Mouse (Mus musculus): ENCODE measurements around the gene Rmnd5a.
"Not testable (repeated sequence)": the region's sequence is repeated elsewhere in the genome, so short reads cannot be mapped to it uniquely, and the experiment has no call there.

Rmnd5a gene

GRCm38 (mm10) chr6:71440492-71441250, at the start of gene Rmnd5a:
Gene Rmnd5a (minus strand): TSS chr6:71440637.
- DNase-seq (ENCODE audit: low read depth): peak; percentile 99

GRCm38 (mm10) chr6:71487966-71488365, 47.5 kb upstream of the Rmnd5a start:
- DNase-seq (ENCODE audit: low read depth): no peak

- DNase-seq (ENCODE audit: low read depth): no peak
Observed at GRCm38 (mm10) chr6:71486867-71487266, 46.4 kb upstream of the Rmnd5a start.

- no peak for DNase-seq (ENCODE audit: low read depth)
Observed at GRCm38 (mm10) chr6:71486226-71486625, 45.8 kb upstream of the Rmnd5a start.

- no peak for DNase-seq (ENCODE audit: low read depth)
Observed at GRCm38 (mm10) chr6:71485246-71485645, 44.8 kb upstream of the Rmnd5a start.

GRCm38 (mm10) chr6:71481136-71481535, 40.7 kb upstream of the Rmnd5a start:
- DNase-seq (ENCODE audit: low read depth): no peak

GRCm38 (mm10) chr6:71480136-71480535, 39.7 kb upstream of the Rmnd5a start:
- DNase-seq (ENCODE audit: low read depth): no peak

- not testable (repeated sequence) for DNase-seq (ENCODE audit: low read depth)
Observed at GRCm38 (mm10) chr6:71479588-71479987, 39.2 kb upstream of the Rmnd5a start.

- not testable (repeated sequence) for DNase-seq (ENCODE audit: low read depth)
Observed at GRCm38 (mm10) chr6:71478816-71479568, 38.6 kb upstream of the Rmnd5a start.

GRCm38 (mm10) chr6:71476783-71477182, 36.3 kb upstream of the Rmnd5a start:
- no peak for DNase-seq (ENCODE audit: low read depth)

- DNase-seq (ENCODE audit: low read depth): no peak
Observed at GRCm38 (mm10) chr6:71475604-71476003, 35.2 kb upstream of the Rmnd5a start.

- no peak for DNase-seq (ENCODE audit: low read depth)
Observed at GRCm38 (mm10) chr6:71472786-71473185, 32.3 kb upstream of the Rmnd5a start.

GRCm38 (mm10) chr6:71471830-71472520, 31.5 kb upstream of the Rmnd5a start:
- DNase-seq (ENCODE audit: low read depth): no peak

GRCm38 (mm10) chr6:71469291-71469690, 28.9 kb upstream of the Rmnd5a start:
- DNase-seq (ENCODE audit: low read depth): no peak

GRCm38 (mm10) chr6:71467766-71468165, 27.3 kb upstream of the Rmnd5a start:
- DNase-seq (ENCODE audit: low read depth): no peak

- DNase-seq (ENCODE audit: low read depth): no peak
Observed at GRCm38 (mm10) chr6:71465146-71465545, 24.7 kb upstream of the Rmnd5a start.

GRCm38 (mm10) chr6:71457956-71458608, 17.6 kb upstream of the Rmnd5a start:
- DNase-seq (ENCODE audit: low read depth): no peak

GRCm38 (mm10) chr6:71453983-71454739, 13.7 kb upstream of the Rmnd5a start:
- not testable (repeated sequence) for DNase-seq (ENCODE audit: low read depth)

- DNase-seq (ENCODE audit: low read depth): no peak
Observed at GRCm38 (mm10) chr6:71452792-71453191, 12.4 kb upstream of the Rmnd5a start.

GRCm38 (mm10) chr6:71445560-71445959, 5.1 kb upstream of the Rmnd5a start:
- DNase-seq (ENCODE audit: low read depth): no peak

- no peak for DNase-seq (ENCODE audit: low read depth)
Observed at GRCm38 (mm10) chr6:71444756-71445155, 4.3 kb upstream of the Rmnd5a start.

Data from c-Kit-positive CD71-positive TER-119-negative erythroid progenitor cells, embryonic 14.5 days (primary cell).